Mouse (Mus musculus): ENCODE results near the gene 4933427D14Rik. TPM values are rescaled to one million over a fixed set of nuclear protein-coding genes. Genes with fewer than 3 reads are reported as not detected.

4933427D14Rik gene
- 11.7 and 13.1 TPM in 2 replicates for polyA plus RNA-seq (2015; fragmentation: Nextera tagmentation; extraction: Ambion mirVana)

DNA sequence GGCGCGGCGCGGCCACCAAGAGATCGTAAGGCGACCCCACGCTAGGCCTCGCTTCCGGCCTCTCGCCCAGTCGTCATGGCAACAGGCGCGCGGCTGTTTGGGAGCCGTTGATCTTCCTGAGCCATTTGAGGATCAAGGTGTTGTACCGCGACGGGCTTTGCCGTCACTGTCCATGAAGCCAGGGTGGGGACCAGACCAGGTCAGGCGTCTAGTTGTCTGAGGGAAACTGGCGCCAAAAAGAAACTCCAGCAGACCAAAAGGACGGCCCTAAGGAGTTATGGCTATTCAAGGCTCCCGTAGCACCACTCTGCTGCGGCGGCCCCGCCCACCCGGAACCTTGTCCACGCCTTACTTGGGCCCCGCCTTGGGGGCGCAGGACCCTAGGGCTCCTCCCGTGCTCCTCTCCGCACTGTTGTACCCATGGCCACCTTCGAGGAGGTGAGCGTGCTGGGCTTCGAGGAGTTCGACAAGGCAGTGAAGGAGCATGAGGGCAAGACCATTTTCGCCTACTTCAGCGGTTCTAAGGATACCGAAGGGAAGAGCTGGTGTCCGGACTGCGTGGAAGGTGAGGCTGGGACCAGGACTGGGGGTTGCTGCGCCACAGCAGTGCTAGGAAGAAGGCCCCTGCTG is at the start of gene 4933427D14Rik, which contains the start of gene Txndc17:
Gene 4933427D14Rik, minus strand, starts transcription at position 256 of the 630 bp plus-strand sequence.
Gene Txndc17, plus strand, starts transcription at position 344 of the 630 bp plus-strand sequence.
- H3K4me2 ChIP-seq (replicated peaks; ENCODE audit: low read depth, low read length), result peak within 1 kb of the TSS; percentile 93
- no peaks in the 10 kb centered on the region for H3K27me3 ChIP-seq (ENCODE audit: insufficient read depth, low read length)
- H3K9me3 ChIP-seq (ENCODE audit: low read length), result no peaks in the 10 kb centered on the region
- peak; percentile 98 for ATAC-seq (ENCODE audit: low FRiP score, low TSS enrichment)
- WGBS, result under 1% methylated on average over 42 of the region's 42 CpGs
- H3K27ac ChIP-seq (ENCODE audit: low read length), result peak within 1 kb of the TSS; percentile 77
- peaks cover 16% of the 10 kb centered on the region; the same call in 1 of the 2 replicates for H3K36me3 ChIP-seq (ENCODE audit: insufficient read depth, low read length)
- peak within 1 kb of the TSS; percentile 91 for H3K9ac ChIP-seq (replicated peaks; ENCODE audit: low read length)
- H3K4me1 ChIP-seq (ENCODE audit: insufficient read depth, low read length), result peaks cover 13% of the 10 kb centered on the region
- peak within 1 kb of the TSS; percentile 95 for H3K4me3 ChIP-seq (ENCODE audit: low read length)

DNA sequence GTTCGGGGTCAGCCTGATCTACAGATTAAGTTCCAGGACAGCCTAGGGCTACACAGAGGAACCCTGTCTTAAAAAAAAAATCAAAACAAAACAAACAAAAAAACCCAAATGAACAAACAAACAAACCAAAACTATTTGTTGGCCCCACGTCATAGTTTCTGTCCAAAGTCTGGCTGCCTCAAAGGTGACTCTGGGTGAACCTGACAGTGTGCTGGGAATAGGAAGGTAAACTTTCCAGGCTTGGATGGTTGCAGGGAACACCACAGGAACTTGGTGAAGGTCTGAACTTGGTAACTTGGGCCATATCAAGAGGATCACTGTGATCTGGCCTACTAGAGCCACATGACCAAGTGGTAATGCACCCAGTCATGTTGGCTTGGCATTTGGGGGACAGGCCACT is 49.2 kb upstream of the 4933427D14Rik start:
- no peak for ATAC-seq (ENCODE audit: low FRiP score, low TSS enrichment)
- Histone ChIP-seq H3K27me3 (ENCODE audit: insufficient read depth, low read length) (no peaks in the 10 kb centered on the region), H3K27ac (ENCODE audit: low read length) (no peak overlapping the region), H3K4me3 (ENCODE audit: low read length) (no peak overlapping the region), H3K9me3 (ENCODE audit: low read length) (no peaks in the 10 kb centered on the region), H3K9ac (replicated peaks; ENCODE audit: low read length) (no peak overlapping the region), H3K4me2 (replicated peaks; ENCODE audit: low read depth, low read length) (no peak overlapping the region), H3K4me1 (ENCODE audit: insufficient read depth, low read length) (no peaks in the 10 kb centered on the region), H3K36me3 (ENCODE audit: insufficient read depth, low read length) (no peaks in the 10 kb centered on the region)
- WGBS, result 78% methylated on average over 2 of the region's 2 CpGs

DNA sequence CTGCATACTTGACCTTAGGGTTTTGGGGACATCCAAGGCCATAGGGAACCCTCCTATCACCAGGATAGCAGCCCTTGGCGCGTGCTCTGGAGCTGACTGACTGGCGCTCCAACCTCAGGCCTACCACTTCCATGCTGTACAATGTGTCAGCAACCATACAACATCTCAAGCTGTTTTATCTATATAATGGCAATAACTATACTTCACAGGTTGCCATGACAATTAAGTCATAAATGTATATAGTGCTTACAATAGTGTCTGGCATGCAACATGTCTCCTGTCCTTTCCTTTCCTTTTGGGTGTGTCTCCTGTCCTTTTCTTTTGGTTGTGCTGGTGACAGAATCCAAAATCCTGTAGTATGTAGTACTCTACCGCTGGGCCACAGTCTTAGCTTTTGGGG is 48.4 kb upstream of the 4933427D14Rik start:
- no peak for ATAC-seq (ENCODE audit: low FRiP score, low TSS enrichment)

DNA sequence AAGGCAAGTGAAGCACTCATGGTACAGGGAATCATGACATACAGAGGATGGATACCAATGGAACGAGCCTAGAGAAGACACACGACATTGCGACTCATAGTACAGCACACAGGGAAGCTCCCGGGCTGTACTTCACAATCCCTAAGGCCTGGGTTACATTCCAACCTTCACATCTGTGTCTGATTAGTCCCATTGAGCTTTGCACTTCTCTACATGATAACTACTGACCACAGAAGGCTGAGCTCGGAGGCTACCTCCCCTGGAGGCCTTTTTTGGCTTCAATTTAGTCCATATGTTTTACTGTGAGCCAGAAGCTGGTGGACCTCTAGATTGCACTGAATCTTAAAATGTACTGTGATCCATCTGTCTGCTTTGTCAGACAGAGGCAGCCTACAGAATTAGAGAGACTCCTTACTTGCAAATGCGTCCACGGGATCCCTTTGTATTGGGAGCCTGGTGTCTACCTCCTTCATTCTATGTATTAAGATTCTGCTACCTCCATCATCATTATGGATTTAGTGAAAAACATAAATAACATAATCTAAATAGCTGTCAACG is 38.0 kb upstream of the 4933427D14Rik start:
- 79% methylated on average over 8 of the region's 8 CpGs for WGBS
- H3K27ac ChIP-seq (ENCODE audit: low read length), result no peak overlapping the region
- H3K4me2 ChIP-seq (replicated peaks; ENCODE audit: low read depth, low read length), result no peak overlapping the region
- H3K9me3 ChIP-seq (ENCODE audit: low read length), result no peaks in the 10 kb centered on the region
- no peaks in the 10 kb centered on the region for H3K36me3 ChIP-seq (ENCODE audit: insufficient read depth, low read length)
- no peaks in the 10 kb centered on the region for H3K4me1 ChIP-seq (ENCODE audit: insufficient read depth, low read length)
- no peaks in the 10 kb centered on the region for H3K27me3 ChIP-seq (ENCODE audit: insufficient read depth, low read length)
- no peak overlapping the region for H3K4me3 ChIP-seq (ENCODE audit: low read length)
- H3K9ac ChIP-seq (replicated peaks; ENCODE audit: low read length), result no peak overlapping the region
- ATAC-seq (ENCODE audit: low FRiP score, low TSS enrichment), result no peak

More for the DNA sequence above, 48.4 kb upstream of the 4933427D14Rik start:
- Histone ChIP-seq H3K36me3 (ENCODE audit: insufficient read depth, low read length) (no peaks in the 10 kb centered on the region), H3K4me3 (ENCODE audit: low read length) (no peak overlapping the region), H3K9me3 (ENCODE audit: low read length) (no peaks in the 10 kb centered on the region), H3K4me1 (ENCODE audit: insufficient read depth, low read length) (no peaks in the 10 kb centered on the region), H3K4me2 (replicated peaks; ENCODE audit: low read depth, low read length) (no peak overlapping the region), H3K27ac (ENCODE audit: low read length) (no peak overlapping the region), H3K9ac (replicated peaks; ENCODE audit: low read length) (no peak overlapping the region), H3K27me3 (ENCODE audit: insufficient read depth, low read length) (no peaks in the 10 kb centered on the region)
- WGBS, result 89% methylated on average over 4 of the region's 4 CpGs

DNA sequence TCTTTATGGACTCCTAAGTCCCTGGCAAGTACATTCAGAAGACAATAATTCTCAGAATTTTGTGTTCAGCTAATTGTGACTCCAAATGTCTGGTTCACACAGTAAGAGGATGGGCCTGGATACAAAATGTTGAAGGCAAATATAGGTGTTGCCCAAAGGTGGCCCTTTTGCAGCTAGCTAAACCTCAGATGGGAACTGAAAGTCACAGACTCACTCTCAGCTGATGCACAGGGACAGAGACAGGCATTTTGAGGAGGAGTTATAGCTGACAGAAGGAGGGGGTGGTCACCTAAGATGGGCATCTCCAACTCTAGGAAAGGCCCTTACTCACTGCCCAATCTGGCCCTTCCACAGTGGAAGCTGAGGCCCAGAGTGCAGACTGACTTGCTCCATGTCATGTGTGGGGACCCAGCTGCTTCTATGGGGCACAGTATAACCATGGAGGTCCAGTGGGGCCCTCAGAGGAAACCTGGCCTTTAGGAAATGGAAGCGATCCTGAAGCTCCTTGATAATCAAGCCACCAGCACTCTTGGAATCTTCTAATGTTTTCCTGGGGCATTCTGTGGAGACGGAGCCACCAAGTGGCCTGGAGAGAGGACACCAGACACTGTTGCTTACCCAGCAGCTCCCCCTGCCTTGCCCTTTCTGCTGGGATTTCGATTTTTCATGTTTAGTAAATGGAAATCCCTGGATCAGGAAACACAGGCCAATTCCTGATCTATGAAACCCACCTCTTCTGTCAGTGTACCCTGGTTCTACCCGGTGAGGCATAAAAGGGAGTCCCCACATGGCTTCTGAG is 33.0 kb upstream of the 4933427D14Rik start:
- H3K27me3 ChIP-seq (ENCODE audit: insufficient read depth, low read length), result no peaks in the 10 kb centered on the region
- H3K9me3 ChIP-seq (ENCODE audit: low read length), result no peaks in the 10 kb centered on the region
- H3K9ac ChIP-seq (replicated peaks; ENCODE audit: low read length), result no peak overlapping the region
- no peak overlapping the region for H3K4me2 ChIP-seq (replicated peaks; ENCODE audit: low read depth, low read length)
- no peak overlapping the region for H3K27ac ChIP-seq (ENCODE audit: low read length)
- ATAC-seq (ENCODE audit: low FRiP score, low TSS enrichment), result no peak
- H3K36me3 ChIP-seq (ENCODE audit: insufficient read depth, low read length), result no peaks in the 10 kb centered on the region
- H3K4me3 ChIP-seq (ENCODE audit: low read length), result no peak overlapping the region
- WGBS, result 73% methylated on average over 4 of the region's 4 CpGs
- H3K4me1 ChIP-seq (ENCODE audit: insufficient read depth, low read length), result no peaks in the 10 kb centered on the region

DNA sequence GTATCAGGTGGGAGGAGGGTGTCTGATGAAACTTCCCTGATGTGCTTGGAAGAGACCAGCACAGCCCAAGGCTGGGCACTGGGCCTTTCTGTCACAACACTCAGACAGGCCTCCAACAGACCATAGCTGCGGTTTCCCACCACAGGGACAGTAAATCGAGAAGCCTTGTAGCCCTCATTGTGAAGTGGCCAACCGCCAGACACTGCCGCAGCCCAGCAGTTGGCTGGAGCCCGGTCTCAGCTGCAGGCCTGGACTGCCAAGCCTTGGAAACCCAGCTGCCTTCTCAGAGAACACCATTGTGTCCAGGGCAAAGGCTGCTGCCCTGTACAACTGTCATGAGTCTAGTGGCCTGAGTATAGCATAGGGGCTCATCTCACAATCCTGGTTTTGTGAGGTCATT is 26.8 kb upstream of the 4933427D14Rik start:
- Histone ChIP-seq H3K9me3 (ENCODE audit: low read length) (no peaks in the 10 kb centered on the region), H3K9ac (replicated peaks; ENCODE audit: low read length) (no peak overlapping the region), H3K27me3 (ENCODE audit: insufficient read depth, low read length) (no peaks in the 10 kb centered on the region), H3K36me3 (ENCODE audit: insufficient read depth, low read length) (no peaks in the 10 kb centered on the region), H3K4me3 (ENCODE audit: low read length) (no peak overlapping the region), H3K4me2 (replicated peaks; ENCODE audit: low read depth, low read length) (no peak overlapping the region), H3K27ac (ENCODE audit: low read length) (no peak overlapping the region), H3K4me1 (ENCODE audit: insufficient read depth, low read length) (no peaks in the 10 kb centered on the region)
- no peak for ATAC-seq (ENCODE audit: low FRiP score, low TSS enrichment)
- WGBS, result 53% methylated on average over 5 of the region's 5 CpGs

DNA sequence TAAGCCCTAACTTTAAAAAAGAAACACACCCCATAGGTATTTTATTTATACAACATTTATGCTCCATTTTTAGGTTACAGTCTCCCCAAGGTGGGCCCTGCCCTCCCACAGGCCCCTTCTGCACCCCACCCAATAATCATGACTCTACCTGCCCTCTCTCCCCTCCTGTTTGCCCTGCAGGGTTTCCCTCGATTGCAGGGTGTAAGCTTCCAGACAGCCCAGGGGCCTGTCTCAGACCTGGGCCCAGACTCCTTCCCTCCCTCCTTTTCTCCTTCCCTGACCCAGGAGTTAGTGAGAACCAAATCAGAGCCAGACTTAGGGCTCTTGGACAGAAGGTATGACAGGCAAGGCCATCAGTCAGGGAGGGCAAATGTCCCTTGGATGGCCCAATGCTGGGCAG is 25.7 kb upstream of the 4933427D14Rik start:
- no peaks in the 10 kb centered on the region for H3K4me1 ChIP-seq (ENCODE audit: insufficient read depth, low read length)
- no peaks in the 10 kb centered on the region for H3K27me3 ChIP-seq (ENCODE audit: insufficient read depth, low read length)
- no peak overlapping the region for H3K27ac ChIP-seq (ENCODE audit: low read length)
- no peaks in the 10 kb centered on the region for H3K9me3 ChIP-seq (ENCODE audit: low read length)
- H3K36me3 ChIP-seq (ENCODE audit: insufficient read depth, low read length), result no peaks in the 10 kb centered on the region
- no peak overlapping the region for H3K9ac ChIP-seq (replicated peaks; ENCODE audit: low read length)
- no peak overlapping the region for H3K4me2 ChIP-seq (replicated peaks; ENCODE audit: low read depth, low read length)
- ATAC-seq (ENCODE audit: low FRiP score, low TSS enrichment), result no peak
- no peak overlapping the region for H3K4me3 ChIP-seq (ENCODE audit: low read length)
- WGBS, result 54% methylated on average over 1 of the region's 1 CpGs

DNA sequence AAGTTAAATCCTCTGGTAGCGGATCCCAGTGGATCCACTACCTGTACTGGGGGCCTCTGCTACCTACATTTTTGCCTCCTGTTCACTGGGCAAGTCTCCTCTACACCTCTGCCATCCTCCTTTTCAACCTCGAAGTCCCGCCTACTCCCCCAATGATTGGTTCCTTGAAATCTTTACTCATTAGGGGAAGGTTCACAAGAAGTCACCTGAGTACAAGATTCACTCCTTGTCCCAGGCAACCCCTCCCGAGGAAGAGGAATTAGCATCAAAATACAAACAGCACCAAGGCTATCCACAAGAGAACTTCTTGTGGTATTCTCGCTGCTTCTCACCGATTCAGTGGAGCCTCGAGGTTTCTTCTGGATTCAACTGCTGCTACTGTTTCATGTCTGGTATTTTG is 24.8 kb upstream of the 4933427D14Rik start:
- Histone ChIP-seq H3K4me2 (replicated peaks; ENCODE audit: low read depth, low read length) (no peak overlapping the region), H3K27me3 (ENCODE audit: insufficient read depth, low read length) (no peaks in the 10 kb centered on the region), H3K9ac (replicated peaks; ENCODE audit: low read length) (no peak overlapping the region), H3K9me3 (ENCODE audit: low read length) (no peaks in the 10 kb centered on the region), H3K27ac (ENCODE audit: low read length) (no peak overlapping the region), H3K36me3 (ENCODE audit: insufficient read depth, low read length) (no peaks in the 10 kb centered on the region), H3K4me3 (ENCODE audit: low read length) (no peak overlapping the region), H3K4me1 (ENCODE audit: insufficient read depth, low read length) (no peaks in the 10 kb centered on the region)
- ATAC-seq (ENCODE audit: low FRiP score, low TSS enrichment), result no peak
- 84% methylated on average over 7 of the region's 7 CpGs for WGBS

DNA sequence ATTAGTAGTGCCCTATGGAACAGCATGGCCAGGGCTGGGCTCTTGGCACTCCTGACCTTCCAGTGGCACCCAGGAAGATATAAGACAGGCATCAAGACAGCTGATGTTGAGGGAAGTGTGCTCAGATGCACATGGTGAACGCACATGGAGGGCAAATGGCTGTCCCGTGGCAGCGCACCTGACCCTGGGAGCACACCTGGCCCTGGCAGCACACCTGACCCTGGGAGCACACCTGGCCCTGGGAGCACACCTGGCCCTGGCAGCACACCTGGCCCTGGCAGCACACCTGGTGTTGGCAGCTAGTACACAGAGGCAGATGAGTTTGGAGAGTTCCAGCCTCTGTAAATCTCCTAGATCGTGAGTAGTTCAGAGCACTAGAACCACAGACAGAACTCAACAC is 21.3 kb upstream of the 4933427D14Rik start:
- Histone ChIP-seq H3K27ac (ENCODE audit: low read length) (no peak overlapping the region), H3K9ac (replicated peaks; ENCODE audit: low read length) (no peak overlapping the region), H3K4me1 (ENCODE audit: insufficient read depth, low read length) (no peaks in the 10 kb centered on the region), H3K4me3 (ENCODE audit: low read length) (no peak overlapping the region), H3K4me2 (replicated peaks; ENCODE audit: low read depth, low read length) (no peak overlapping the region), H3K9me3 (ENCODE audit: low read length) (no peaks in the 10 kb centered on the region), H3K27me3 (ENCODE audit: insufficient read depth, low read length) (no peaks in the 10 kb centered on the region), H3K36me3 (ENCODE audit: insufficient read depth, low read length) (no peaks in the 10 kb centered on the region)
- ATAC-seq (ENCODE audit: low FRiP score, low TSS enrichment), result no peak
- 86% methylated on average over 4 of the region's 4 CpGs for WGBS

DNA sequence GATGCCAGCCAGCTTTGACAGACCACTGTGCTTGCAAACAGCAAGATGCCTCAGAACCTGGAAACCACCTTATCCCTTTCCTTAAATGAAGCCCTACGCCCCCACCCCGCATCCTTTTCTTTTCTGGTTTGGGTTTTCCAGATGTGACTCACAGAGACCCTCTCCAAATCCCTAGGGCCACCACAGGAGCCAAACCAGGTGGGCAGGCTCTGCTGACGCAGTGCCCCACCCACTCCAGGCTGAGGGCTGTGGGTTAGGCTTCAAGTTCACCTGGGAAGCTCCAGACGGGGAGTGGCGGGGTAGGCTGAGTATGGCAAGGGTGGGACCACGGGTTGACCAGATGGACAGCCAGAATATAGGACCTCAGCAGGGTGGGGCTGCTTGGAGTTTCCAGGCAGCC is 19.6 kb upstream of the 4933427D14Rik start:
- no peaks in the 10 kb centered on the region for H3K27me3 ChIP-seq (ENCODE audit: insufficient read depth, low read length)
- no peak overlapping the region for H3K9ac ChIP-seq (replicated peaks; ENCODE audit: low read length)
- no peaks in the 10 kb centered on the region for H3K36me3 ChIP-seq (ENCODE audit: insufficient read depth, low read length)
- no peaks in the 10 kb centered on the region for H3K4me1 ChIP-seq (ENCODE audit: insufficient read depth, low read length)
- 86% methylated on average over 6 of the region's 6 CpGs for WGBS
- H3K9me3 ChIP-seq (ENCODE audit: low read length), result no peaks in the 10 kb centered on the region
- H3K4me2 ChIP-seq (replicated peaks; ENCODE audit: low read depth, low read length), result no peak overlapping the region
- H3K27ac ChIP-seq (ENCODE audit: low read length), result no peak overlapping the region
- ATAC-seq (ENCODE audit: low FRiP score, low TSS enrichment), result no peak
- H3K4me3 ChIP-seq (ENCODE audit: low read length), result no peak overlapping the region
